Mouse (Mus musculus): ENCODE results near the gene Hnrnpll.

The Hnrnpll gene

GRCm38 (mm10) chr17:79995091-79995691, 66.9 kb downstream of the Hnrnpll start:
- no peak for DNase-seq

- no peak for DNase-seq
Measured at GRCm38 (mm10) chr17:79992114-79992513, 70.0 kb downstream of the Hnrnpll start.

- DNase-seq: no peak
Measured at GRCm38 (mm10) chr17:79991166-79991958, 70.8 kb downstream of the Hnrnpll start.

- DNase-seq: no peak
Measured at GRCm38 (mm10) chr17:79990161-79990560, 72.0 kb downstream of the Hnrnpll start.

- DNase-seq: no peak
Measured at GRCm38 (mm10) chr17:79984450-79984849, 77.7 kb downstream of the Hnrnpll start.

GRCm38 (mm10) chr17:79982955-79983529, 79.1 kb downstream of the Hnrnpll start:
- DNase-seq: no peak

GRCm38 (mm10) chr17:79982548-79982947, 79.6 kb downstream of the Hnrnpll start:
- DNase-seq: no peak

- no peak for DNase-seq
Measured at GRCm38 (mm10) chr17:79981758-79982481, 80.2 kb downstream of the Hnrnpll start.

GRCm38 (mm10) chr17:79981348-79981747, 80.8 kb downstream of the Hnrnpll start:
- DNase-seq: no peak

GRCm38 (mm10) chr17:79980421-79981120, 81.6 kb downstream of the Hnrnpll start:
- no peak for DNase-seq
